Mouse (Mus musculus) urinary bladder, postnatal 14 days (tissue): ENCODE data around the gene Tnr.

Experiments used
- DNase-seq: peaks from one replicate; pipeline ENCODE4 v3.0.0; 2021; ENCODE audit warnings: low spot score

The Tnr gene

GRCm38 (mm10) chr1:159717016-159717415, 193.4 kb downstream of the Tnr start:
- DNase-seq, result no peak

GRCm38 (mm10) chr1:159723733-159724132, 200.2 kb downstream of the Tnr start:
- no peak for DNase-seq

GRCm38 (mm10) chr1:159729270-159729669, 205.7 kb downstream of the Tnr start:
- DNase-seq, result no peak

- DNase-seq, result no peak
Measured at GRCm38 (mm10) chr1:159730826-159731225, 207.3 kb downstream of the Tnr start.

GRCm38 (mm10) chr1:159735099-159735498, 211.5 kb downstream of the Tnr start:
- no peak for DNase-seq

- no peak for DNase-seq
Measured at GRCm38 (mm10) chr1:159739478-159739877, 215.9 kb downstream of the Tnr start.

GRCm38 (mm10) chr1:159741237-159742002, 217.9 kb downstream of the Tnr start:
- no peak for DNase-seq

GRCm38 (mm10) chr1:159742003-159742274, 218.4 kb downstream of the Tnr start:
- no peak for DNase-seq

- no peak for DNase-seq
Measured at GRCm38 (mm10) chr1:159743744-159744253, 220.2 kb downstream of the Tnr start.

- DNase-seq, result no peak
Measured at GRCm38 (mm10) chr1:159745311-159745710, 221.7 kb downstream of the Tnr start.

- no peak for DNase-seq
Measured at GRCm38 (mm10) chr1:159747969-159748368, 224.4 kb downstream of the Tnr start.

GRCm38 (mm10) chr1:159750411-159750810, 226.8 kb downstream of the Tnr start:
- no peak for DNase-seq

- no peak for DNase-seq
Measured at GRCm38 (mm10) chr1:159750876-159751275, 227.3 kb downstream of the Tnr start.

GRCm38 (mm10) chr1:159760970-159761369, 237.4 kb downstream of the Tnr start:
- DNase-seq, result no peak

- no peak for DNase-seq
Measured at GRCm38 (mm10) chr1:159763901-159764300, 240.3 kb downstream of the Tnr start.

GRCm38 (mm10) chr1:159764897-159765296, 241.3 kb downstream of the Tnr start:
- DNase-seq, result no peak

GRCm38 (mm10) chr1:159769948-159770347, 246.4 kb downstream of the Tnr start:
- DNase-seq, result no peak

GRCm38 (mm10) chr1:159773671-159774070, 250.1 kb downstream of the Tnr start:
- DNase-seq, result no peak

- no peak for DNase-seq
Measured at GRCm38 (mm10) chr1:159775168-159775567, 251.6 kb downstream of the Tnr start.

GRCm38 (mm10) chr1:159777107-159777506, 253.5 kb downstream of the Tnr start:
- DNase-seq, result no peak

GRCm38 (mm10) chr1:159779424-159779823, 255.9 kb downstream of the Tnr start:
- DNase-seq, result no peak

- DNase-seq, result peak; percentile 32
Measured at GRCm38 (mm10) chr1:159783842-159784241, 260.3 kb downstream of the Tnr start.

GRCm38 (mm10) chr1:159788312-159788711, 264.7 kb downstream of the Tnr start:
- no peak for DNase-seq

- no peak for DNase-seq
Measured at GRCm38 (mm10) chr1:159792546-159792945, 269.0 kb downstream of the Tnr start.
